Mouse (Mus musculus): ENCODE data around the gene Dnah12.
"Not testable (repeated sequence)": the region's sequence is repeated elsewhere in the genome, so short reads cannot be mapped to it uniquely, and the experiment has no call there.

Gene Dnah12

DNA sequence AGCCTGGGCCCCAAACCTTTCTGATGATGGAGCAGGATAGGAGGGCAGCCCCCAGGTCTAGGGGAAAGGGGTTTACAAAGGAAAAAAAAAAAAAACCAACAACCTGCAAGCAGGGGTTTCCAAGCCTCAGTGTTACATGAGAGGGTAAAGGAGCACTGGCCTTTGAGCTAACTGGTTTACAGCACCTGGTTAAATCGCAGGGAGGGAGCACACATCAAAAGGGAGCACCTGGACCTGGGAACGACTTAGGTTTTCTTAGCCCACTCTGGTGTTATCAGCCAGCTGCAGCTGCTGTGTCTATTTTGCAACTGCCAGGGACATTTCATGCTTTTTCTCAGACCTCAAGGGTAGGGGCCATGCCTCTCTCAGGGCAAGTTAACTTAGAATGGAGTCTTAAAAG, 26.6 kb downstream of the Dnah12 start:
- not testable (repeated sequence) for DNase-seq (ENCODE audit: low spot score in 2 of 2)

DNA sequence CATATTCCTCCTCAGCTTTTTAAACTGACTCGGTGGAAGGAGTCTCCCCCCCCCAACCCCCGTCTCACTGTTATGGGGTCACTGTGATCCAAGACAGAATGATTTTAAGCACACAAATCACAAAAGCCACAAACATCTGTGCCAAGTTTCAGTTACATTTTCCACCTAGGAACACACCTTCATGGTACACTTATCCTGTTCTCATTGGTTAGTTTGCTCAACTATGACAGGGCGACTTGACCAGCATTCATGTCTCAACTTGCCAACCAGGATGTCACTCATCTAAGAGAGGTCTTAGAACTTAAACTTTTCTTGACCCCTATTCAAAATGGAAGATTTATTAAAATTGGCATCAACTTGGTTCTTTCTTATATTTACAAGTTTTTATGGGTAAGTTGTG, 31.8 kb downstream of the Dnah12 start:
- no peak for DNase-seq (ENCODE audit: low spot score in 2 of 2)

DNA sequence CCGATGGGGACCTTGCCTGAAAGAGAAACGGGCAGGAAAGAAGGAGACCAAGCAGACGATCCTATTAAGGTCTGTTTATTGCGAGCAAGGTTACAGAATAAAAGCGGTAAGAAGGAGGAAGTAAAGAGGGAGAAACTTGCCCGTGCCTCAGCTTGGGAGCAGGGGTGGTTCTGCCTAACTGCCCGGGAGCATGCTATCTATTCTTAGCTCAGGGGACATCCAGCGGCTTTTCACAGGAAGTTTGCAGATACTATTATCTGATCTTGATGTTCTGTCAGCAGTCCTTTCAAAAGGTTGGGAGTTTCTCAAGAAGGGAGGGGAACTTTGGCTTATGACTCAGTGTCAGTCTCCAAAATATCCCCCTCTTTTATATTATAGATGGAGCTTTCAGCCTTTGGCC, 65.5 kb downstream of the Dnah12 start:
- no peak for DNase-seq (ENCODE audit: low spot score in 2 of 2)

DNA sequence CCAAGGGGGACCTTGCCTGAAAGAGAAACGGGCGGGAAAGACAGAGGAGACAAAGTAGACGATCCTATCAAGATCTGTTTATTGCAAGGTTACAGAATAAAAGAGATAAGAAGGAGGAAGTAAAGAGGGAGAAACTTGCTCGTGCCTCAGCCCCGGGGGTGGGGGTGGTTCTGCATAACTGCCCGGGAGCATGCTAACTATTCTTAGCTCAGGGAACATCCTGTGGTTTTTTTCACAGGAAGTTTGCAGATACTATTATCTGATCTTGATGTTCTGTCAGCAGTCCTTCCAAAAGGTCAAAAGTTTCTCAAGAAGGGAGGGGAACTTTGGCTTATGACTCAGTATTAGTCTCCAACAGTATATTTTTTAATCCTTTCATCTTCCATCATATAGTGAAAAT, 71.8 kb downstream of the Dnah12 start:
- DNase-seq (ENCODE audit: low spot score in 2 of 2) = no peak

DNA sequence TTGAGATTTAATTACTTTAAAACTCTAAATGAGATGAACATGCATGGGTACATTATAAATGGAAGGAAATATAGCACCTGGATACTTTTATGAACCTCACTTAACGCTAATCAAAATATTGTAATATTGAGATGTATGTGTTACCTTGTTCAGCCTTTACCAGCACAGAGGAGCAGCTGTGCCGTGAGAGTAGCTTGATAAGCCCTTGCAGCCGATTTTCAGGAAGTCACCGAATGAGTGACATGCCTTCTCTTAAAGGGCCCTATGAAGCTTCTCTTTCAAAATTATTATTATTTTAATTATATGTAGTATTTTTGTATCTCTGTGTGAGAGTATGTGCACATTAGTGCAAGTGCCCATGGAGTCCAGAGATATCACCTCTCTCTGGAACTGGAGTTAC, 75.1 kb downstream of the Dnah12 start:
- no peak for DNase-seq (ENCODE audit: low spot score in 2 of 2)

DNA sequence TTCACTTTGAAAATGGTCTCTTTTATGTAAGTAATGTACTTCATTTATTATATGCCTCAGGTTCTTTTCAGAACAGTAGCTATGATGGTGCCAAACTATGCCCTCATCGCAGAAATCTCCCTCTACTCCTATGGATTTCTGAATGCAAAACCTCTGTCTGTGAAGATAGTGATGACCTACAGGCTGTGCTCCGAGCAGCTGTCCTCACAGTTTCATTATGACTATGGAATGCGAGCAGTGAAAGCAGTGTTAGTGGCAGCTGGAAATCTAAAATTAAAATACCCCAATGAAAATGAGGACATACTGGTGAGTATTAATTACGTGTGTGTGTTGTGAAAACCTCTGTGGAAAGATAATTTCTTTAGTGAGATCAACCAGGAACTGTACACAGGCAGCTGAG, 80.5 kb downstream of the Dnah12 start:
- DNase-seq (ENCODE audit: low spot score in 2 of 2) = no peak

DNA sequence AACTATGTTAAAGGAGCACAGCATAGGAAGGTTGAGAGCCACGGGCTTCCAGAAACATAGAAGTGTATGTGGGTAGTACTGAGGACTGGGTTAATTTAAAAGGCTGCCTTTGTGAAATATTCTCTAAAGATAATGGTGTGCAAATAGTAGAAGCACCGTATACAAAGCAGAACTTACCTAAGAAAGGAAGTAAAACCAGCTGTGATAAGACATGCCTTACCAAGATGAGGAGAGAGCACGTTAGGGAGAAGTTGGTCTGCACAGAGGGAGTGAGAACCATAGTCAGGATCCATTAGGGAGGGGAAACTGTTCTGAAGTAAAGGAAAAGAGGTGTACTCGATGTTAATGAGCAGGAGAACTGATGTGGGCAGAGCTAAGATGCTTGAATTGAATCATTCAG, 90.7 kb downstream of the Dnah12 start:
- DNase-seq (ENCODE audit: low spot score in 2 of 2) = no peak

DNA sequence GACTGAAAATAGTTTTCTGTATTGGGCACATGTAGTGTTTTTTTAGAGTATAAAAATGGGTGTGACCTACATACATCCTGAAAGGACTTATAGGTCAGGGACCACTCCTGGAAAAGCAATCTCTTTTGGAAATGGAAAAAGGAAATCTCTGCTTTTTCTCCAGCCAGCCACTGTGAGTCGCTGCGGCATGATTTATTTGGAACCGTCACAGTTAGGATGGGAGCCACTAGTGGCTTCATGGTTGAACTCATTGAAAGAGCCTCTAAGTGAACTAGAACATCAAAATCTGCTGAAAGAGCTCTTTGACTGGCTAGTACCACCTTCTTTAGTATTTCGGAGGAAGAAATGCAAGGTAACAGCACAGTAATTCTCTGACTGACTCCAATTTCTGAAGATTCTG, 92.6 kb downstream of the Dnah12 start:
- DNase-seq (ENCODE audit: low spot score in 2 of 2) = no peak

DNA sequence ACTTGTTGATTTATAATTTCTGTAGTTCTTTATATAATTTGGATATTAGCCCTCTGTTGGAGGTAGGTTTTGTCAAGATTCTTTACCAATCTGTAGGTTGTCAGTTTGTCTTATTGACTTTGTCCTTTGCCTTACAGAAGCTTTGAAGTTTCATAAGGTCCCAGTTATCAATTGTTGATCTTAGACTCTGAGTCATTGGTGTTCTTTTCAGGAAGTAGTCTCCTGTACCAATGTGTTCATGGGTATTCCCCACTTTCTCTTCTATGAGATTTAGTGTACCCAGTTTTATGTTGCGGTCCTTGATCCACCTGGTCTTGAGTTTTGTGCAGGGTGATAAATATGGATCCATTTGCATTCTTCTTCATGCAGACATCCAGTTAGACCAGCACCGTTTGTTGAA, 101.4 kb downstream of the Dnah12 start:
- DNase-seq (ENCODE audit: low spot score in 2 of 2) = no peak

DNA sequence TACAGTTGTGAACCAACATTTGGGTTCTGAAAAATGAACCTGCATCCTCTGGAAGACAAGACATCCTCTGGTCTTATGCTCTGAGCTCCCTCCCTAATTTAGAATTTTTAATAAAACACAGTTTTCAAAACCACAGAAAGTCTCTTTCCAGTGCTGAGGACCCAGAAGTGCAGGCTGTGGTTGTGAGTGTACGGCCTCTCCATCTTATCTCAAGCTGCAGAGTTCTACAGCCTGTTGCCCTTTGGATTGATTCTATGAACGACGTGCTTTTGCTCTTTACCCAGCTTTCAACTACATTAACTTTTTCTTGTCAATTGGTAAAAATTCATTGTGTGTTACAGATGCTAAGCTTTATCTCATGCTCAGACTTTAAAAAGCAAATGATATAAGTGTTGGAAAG, 105.3 kb downstream of the Dnah12 start:
- no peak for DNase-seq (ENCODE audit: low spot score in 2 of 2)

DNA sequence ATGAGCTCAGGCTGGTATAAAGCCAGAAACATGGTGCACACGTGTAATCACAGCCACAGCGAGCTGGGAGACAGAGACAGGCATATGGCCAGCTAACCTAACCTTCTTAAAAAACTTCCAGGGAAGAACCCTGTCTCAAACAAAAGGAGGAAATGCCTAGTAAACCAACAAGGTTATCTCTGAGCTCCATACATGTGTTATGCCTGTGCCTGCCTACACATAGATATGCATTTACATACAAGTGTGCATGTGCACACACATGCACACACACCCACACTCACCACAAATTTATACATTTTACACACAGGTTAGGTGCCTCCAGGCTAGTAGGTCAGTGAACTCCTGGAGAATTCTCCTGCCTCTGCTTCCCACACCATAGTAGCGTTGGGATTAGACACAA, 106.2 kb downstream of the Dnah12 start:
- DNase-seq (ENCODE audit: low spot score in 2 of 2) = no peak

DNA sequence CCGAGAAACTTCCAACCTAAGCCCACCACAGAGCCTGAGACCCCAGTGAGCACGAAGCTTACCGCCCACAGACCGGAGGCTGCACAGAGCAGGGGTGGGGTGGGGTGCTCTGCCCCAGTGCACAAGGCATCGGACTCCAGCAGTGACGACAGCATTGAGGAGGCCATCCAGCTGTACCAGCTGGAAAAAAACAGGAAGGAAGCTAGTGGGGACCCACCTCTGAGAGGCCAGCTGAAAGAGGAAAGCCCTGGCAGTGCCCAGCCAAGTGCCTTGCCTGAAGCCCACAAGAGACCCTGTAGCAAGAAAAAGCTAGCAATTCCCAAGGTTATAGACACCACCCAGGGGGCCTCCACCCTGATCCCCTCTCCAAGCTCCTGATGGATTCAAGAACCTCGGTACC, 112.4 kb downstream of the Dnah12 start:
- no peak for DNase-seq (ENCODE audit: low spot score in 2 of 2)

DNA sequence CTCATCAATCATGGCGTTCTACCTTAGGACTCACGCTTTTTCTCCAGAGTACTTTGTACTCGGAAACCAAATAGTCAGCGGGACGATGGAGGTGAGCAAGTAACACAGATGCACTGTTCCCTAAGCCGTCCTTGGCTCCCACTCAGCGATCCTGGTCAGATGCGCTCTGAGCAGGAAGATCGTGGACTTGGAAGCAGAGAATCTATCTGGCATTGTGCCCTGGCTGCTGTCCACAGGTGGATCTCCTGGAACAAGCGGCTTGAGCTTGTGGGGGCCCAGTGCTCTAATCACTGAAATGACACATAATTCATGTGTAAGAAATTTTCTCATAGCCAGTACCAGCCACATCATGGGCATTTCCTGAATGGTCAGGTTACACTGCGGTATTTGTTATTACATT, 119.7 kb downstream of the Dnah12 start:
- DNase-seq (ENCODE audit: low spot score in 2 of 2) = no peak

DNA sequence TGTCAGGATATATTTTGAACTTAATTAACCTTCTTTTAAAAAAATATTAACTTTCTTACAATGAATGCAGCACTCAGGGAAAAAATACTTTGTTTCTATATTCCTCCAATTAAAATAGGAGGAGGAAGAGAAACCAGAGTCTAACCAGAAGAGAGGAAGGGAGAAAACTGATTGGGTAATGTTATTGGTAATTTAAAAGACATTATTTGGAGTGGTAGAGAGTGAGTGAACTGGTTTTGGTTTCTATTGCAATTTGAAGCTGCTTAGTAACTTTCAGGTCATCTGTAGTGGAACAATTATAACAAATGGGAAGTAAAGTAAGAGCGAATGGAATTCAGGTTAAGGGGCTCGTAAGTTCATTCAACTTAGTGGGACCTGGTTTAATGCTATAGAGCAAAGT, 120.8 kb downstream of the Dnah12 start:
- DNase-seq (ENCODE audit: low spot score in 2 of 2) = no peak

DNA sequence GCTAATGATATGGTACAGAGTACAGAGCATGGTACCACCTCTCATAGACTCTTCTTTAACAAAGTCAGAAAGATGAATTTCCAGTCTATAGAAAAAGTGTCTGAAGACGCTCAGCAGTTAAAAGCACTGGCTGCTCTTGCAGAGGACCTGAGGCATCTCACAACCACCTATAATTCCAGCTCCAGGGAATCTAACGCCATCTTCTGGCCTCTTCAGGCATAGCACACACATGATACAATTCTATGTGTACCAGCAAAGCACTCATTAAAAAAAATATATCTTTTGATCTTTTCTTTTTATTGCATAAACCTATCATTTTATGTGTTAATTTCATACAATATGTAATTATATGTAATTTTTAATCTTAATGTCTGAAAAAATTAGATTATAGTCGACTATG, 121.8 kb downstream of the Dnah12 start:
- DNase-seq (ENCODE audit: low spot score in 2 of 2) = no peak

DNA sequence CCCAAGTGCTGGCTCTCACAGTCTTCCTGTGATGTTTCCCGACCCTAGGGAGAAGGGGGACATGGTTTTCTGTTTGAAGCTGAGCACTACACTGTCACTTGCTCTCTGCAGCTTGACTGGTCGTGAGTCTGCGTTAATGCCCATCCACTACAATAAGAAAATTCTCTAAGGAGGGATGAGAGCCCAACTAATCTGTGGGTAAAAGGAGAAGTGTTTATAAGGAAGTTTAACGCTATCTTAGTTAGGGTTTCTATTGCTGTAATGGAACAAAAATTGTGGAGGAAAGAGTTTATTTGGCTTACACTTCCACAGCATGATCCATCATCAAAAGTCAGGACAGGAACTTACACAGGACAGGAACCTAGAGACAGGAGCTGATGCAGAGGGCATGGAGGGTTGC, 123.7 kb downstream of the Dnah12 start:
- DNase-seq (ENCODE audit: low spot score in 2 of 2) = no peak

DNA sequence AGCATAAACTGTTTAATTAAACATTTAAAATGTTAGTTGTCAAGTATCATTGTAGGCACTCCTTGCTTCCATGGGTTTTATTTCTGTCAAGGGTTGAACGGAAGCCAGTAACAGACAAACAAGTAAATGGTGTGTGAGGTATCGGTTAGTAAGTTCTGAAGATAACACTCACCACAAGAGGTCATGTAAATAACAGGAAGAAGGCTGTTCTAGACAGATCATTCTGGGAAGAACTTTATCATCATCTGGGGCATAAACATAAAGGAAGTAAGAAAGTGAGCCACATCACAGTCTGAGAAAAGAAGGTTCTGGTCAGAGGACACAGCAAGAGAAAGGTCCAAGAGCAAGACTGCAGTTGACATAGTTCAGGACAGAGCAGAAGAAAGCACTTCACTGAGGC, 132.9 kb downstream of the Dnah12 start:
- no peak for DNase-seq (ENCODE audit: low spot score in 2 of 2)

DNA sequence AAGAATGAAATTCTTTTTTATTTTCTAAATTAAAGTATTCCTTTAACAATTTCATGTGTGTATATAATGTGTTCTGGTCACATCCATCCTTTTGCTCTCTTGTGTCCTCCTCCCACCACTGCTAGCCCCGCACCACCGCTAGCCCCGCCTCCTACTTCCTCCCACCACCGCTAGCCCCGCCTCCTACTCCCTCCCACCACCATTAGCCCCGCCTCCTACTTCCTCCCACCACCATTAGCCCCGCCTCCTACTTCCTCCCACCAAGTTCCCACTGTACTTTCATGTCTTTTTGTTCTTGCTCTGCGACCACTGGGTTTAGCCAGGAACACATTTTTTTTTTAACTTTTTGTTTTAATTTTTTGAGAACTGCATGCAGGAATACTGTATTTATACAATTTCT, 160.0 kb downstream of the Dnah12 start:
- no peak for DNase-seq (ENCODE audit: low spot score in 2 of 2)

DNA sequence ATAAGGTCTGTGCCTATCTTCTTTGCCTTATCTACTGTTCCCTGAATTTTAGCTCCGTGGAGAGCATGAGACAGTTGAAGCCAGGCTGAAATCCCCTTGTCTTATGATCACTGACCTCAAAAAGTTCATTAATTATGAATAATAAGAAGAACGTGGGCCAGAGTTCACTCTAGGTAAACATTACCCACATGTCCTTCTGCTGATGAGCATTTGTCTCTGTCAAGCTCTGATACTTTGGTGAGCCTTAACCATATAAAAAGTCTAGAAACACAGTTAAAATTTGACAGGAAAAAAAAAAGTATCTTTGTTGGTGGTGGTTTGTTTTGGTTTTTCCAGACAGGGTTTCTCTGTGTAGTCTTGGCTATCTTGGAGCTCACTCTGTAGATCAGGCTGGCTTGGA, 161.0 kb downstream of the Dnah12 start:
- DNase-seq (ENCODE audit: low spot score in 2 of 2) = no peak

DNA sequence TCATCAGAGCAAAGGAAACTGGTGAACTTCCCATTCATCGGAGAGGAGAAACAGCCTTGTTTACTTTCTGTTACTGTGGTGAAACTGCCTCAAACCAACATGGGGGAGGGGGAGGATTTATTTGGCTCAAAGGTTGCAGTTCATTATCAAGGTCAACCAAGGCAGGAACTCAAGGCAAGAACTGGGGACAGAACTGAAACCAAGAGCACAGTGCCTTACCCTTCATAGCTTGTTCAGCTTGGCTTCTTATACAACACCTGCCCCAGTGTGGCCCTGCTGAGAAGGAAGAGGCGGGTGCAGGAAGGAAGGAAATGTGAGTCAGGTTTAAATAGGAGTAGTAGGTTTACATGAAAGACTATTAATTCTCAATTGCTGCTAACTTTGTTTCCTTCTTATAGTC, 165.3 kb downstream of the Dnah12 start:
- no peak for DNase-seq (ENCODE audit: low spot score in 2 of 2)

DNA sequence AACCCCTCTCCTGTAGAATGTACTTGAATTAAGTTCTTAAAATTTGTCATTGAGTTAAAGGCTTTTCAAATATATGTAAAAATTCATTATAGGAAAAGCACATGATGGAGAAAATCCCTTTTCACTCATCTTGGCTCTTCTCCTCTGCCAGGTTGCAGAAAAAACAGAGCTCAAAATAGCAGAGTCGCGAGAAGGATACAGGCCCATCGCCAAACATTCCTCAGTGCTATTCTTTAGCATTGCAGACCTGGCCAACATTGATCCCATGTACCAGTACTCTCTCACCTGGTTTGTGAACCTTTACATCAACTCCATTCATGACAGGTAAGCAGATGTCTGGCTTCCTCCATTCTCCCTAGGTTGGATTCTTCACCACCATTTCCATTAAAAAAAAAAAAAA, 165.9 kb downstream of the Dnah12 start:
- no peak for DNase-seq (ENCODE audit: low spot score in 2 of 2)

DNA sequence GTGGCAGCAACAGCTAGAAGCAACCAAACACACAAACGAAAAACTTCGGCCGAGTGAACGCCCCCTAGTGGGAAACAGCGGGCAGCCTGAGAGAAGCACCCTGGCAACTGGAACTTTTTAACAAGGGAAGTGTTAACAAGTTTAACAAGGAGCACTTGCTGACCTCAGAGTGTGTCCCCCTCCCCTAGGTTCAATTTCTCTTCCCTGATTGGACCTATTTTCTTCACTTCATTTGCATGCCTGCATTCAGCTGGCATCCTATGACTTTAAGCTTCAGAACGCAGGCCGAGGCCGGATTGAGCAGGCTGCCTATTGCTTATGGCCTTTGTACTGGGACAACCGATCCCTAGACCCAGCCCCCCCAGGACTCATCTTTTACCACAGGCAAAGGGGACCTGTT, 174.3 kb downstream of the Dnah12 start:
- DNase-seq (ENCODE audit: low spot score in 2 of 2) = no peak

DNA sequence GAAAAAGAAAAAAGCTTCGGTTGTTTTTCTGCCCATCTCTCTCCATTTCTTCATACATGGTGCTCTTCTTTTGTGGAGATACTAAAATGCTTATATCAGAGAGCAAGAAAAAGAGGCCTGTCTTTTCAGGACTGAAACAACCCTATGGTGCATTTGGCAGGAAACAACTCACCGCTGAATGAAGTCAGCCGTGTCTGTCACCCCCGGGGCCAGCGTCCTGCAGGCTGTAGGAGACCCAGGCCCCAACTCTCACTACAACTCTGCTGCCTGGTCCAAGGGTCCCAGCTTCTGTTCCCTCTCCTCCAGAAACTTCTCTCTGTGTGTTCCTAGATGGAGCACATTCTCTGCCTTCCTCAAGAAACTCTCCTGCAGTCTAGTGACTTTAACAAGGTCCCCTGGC, 175.2 kb downstream of the Dnah12 start:
- DNase-seq (ENCODE audit: low spot score in 2 of 2) = no peak

DNA sequence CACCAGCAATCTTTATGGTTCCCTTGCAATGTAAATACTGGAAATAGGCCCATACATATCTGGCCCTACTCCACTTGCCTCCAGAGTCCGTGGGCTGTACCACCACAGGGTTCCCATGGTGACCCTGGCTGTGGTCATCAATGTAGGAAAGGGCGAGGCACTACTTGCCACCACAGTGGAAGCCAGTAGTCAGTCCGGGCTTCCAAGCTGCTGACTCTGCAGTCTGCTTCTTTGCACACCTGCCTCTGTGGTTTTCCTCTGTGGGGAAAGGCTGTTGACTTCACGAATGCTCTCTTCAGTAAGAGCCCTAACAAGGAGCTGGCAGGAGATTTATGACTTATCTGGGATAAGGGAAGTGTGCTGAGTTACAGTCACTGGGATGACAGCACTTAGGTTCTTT, 185.7 kb downstream of the Dnah12 start:
- no peak for DNase-seq (ENCODE audit: low spot score in 2 of 2)

DNA sequence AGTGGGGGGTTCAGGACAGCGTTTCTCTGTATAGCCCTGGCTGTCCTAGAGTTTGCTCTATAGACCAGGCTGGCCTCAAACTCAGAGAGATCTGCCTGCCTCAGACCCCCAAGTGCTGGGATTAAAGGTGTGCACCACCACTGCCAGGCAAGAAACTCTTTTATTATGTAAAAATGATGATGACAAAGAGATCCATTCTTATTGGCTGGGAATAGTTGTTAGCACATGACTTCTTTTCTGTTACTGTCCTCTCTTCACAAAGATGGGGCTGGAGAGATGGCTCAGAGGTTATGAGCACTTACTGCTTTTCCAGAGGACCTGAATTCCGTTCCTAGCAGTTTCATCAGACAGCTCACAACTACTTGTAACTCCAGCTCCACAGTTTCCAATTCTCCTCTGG, 186.9 kb downstream of the Dnah12 start:
- DNase-seq (ENCODE audit: low spot score in 2 of 2) = no peak

Data from urinary bladder, adult 18-20 months (tissue).